Mouse (Mus musculus): ENCODE data around the gene Slc38a9. TPM values are rescaled to one million over a fixed set of nuclear protein-coding genes. Genes with fewer than 3 reads are reported as not detected.
A peak's percentile ranks its signal among the peaks of the same experiment; 100 is the strongest.
"Not testable (repeated sequence)": the region's sequence is repeated elsewhere in the genome, so short reads cannot be mapped to it uniquely, and the experiment has no call there.

The Slc38a9 gene
- polyA plus RNA-seq, 1 experiment from 2014 or later: 11.3 TPM

- DNase-seq (ENCODE audit: low spot score): no peak
- H3K27ac ChIP-seq: no peak overlapping the region
- no peaks in the 10 kb centered on the region for H3K4me1 ChIP-seq (replicated peaks; ENCODE audit: insufficient read depth, low read length)
- ATAC-seq (replicated peaks; ENCODE audit: low FRiP score, low read depth): no peak
- no peaks in the 10 kb centered on the region for H3K9me3 ChIP-seq (replicated peaks; ENCODE audit: low read length)
- H3K4me3 ChIP-seq (replicated peaks; ENCODE audit: low read depth, low read length): no peak overlapping the region
- no peak overlapping the region for H3K4me2 ChIP-seq (ENCODE audit: low read length)
- 95% methylated on average over 8 of the region's 8 CpGs for WGBS
- H3K27me3 ChIP-seq (ENCODE audit: insufficient read depth, low read length): no peaks in the 10 kb centered on the region
- TF ChIP-seq CTCF (IDR thresholded peaks at IDR 0.05; ENCODE audit: low read depth): no peak
- no peak overlapping the region for H3K9ac ChIP-seq (ENCODE audit: low read depth, low read length)
- H3K36me3 ChIP-seq (ENCODE audit: insufficient read depth, low read length): no peaks in the 10 kb centered on the region
Observed at GRCm38 (mm10) chr13:112695526-112696240, 35.1 kb downstream of the Slc38a9 start.

GRCm38 (mm10) chr13:112701256-112701655 lies 40.7 kb downstream of the Slc38a9 start:
- H3K9ac ChIP-seq (ENCODE audit: low read depth, low read length): no peak overlapping the region
- DNase-seq (ENCODE audit: low spot score): no peak
- no peak for ATAC-seq (replicated peaks; ENCODE audit: low FRiP score, low read depth)
- no peaks in the 10 kb centered on the region for H3K9me3 ChIP-seq (replicated peaks; ENCODE audit: low read length)
- no peak overlapping the region for H3K27ac ChIP-seq
- 92% methylated on average over 8 of the region's 8 CpGs for WGBS
- H3K36me3 ChIP-seq (ENCODE audit: insufficient read depth, low read length): 0 out of 2 replicates have a peak, but pooled peaks cover 4% of the 10 kb centered on the region
- H3K4me3 ChIP-seq (replicated peaks; ENCODE audit: low read depth, low read length): no peak overlapping the region
- no peaks in the 10 kb centered on the region for H3K4me1 ChIP-seq (replicated peaks; ENCODE audit: insufficient read depth, low read length)
- no peak overlapping the region for H3K4me2 ChIP-seq (ENCODE audit: low read length)
- TF ChIP-seq CTCF (IDR thresholded peaks at IDR 0.05; ENCODE audit: low read depth): no peak
- H3K27me3 ChIP-seq (ENCODE audit: insufficient read depth, low read length): no peaks in the 10 kb centered on the region

GRCm38 (mm10) chr13:112706351-112706750 lies 45.8 kb downstream of the Slc38a9 start:
- DNase-seq (ENCODE audit: low spot score): no peak
- Histone ChIP-seq H3K27ac (no peak overlapping the region), H3K4me2 (ENCODE audit: low read length) (no peak overlapping the region), H3K4me1 (replicated peaks; ENCODE audit: insufficient read depth, low read length) (no peaks in the 10 kb centered on the region), H3K4me3 (replicated peaks; ENCODE audit: low read depth, low read length) (no peak overlapping the region), H3K9ac (ENCODE audit: low read depth, low read length) (no peak overlapping the region), H3K36me3 (ENCODE audit: insufficient read depth, low read length) (0 out of 2 replicates have a peak, but pooled peaks cover 4% of the 10 kb centered on the region), H3K9me3 (replicated peaks; ENCODE audit: low read length) (no peaks in the 10 kb centered on the region), H3K27me3 (ENCODE audit: insufficient read depth, low read length) (no peaks in the 10 kb centered on the region)
- TF ChIP-seq CTCF (IDR thresholded peaks at IDR 0.05; ENCODE audit: low read depth): no peak
- WGBS: 87% methylated on average over 4 of the region's 4 CpGs
- no peak for ATAC-seq (replicated peaks; ENCODE audit: low FRiP score, low read depth)

GRCm38 (mm10) chr13:112720078-112720736 lies 59.7 kb downstream of the Slc38a9 start:
- Histone ChIP-seq H3K9ac (ENCODE audit: low read depth, low read length) (no peak overlapping the region), H3K4me3 (replicated peaks; ENCODE audit: low read depth, low read length) (no peak overlapping the region), H3K36me3 (ENCODE audit: insufficient read depth, low read length) (no peaks in the 10 kb centered on the region), H3K4me1 (replicated peaks; ENCODE audit: insufficient read depth, low read length) (peaks cover 4% of the 10 kb centered on the region; the same call in 1 of the 2 replicates), H3K9me3 (replicated peaks; ENCODE audit: low read length) (no peaks in the 10 kb centered on the region), H3K4me2 (ENCODE audit: low read length) (no peak overlapping the region), H3K27me3 (ENCODE audit: insufficient read depth, low read length) (no peaks in the 10 kb centered on the region), H3K27ac (no peak overlapping the region; the same call in 1 of the 2 replicates)
- 62% methylated on average over 15 of the region's 15 CpGs for WGBS
- no peak for TF ChIP-seq CTCF (IDR thresholded peaks at IDR 0.05; ENCODE audit: low read depth)
- DNase-seq (ENCODE audit: low spot score) (peak; percentile 60), ATAC-seq (replicated peaks; ENCODE audit: low FRiP score, low read depth) (peak; percentile 83)

GRCm38 (mm10) chr13:112721946-112722729 lies 61.6 kb downstream of the Slc38a9 start:
- no peak overlapping the region for H3K9ac ChIP-seq (ENCODE audit: low read depth, low read length)

GRCm38 (mm10) chr13:112724260-112724659 lies 63.7 kb downstream of the Slc38a9 start:
- DNase-seq (ENCODE audit: low spot score); H3K36me3 ChIP-seq (ENCODE audit: insufficient read depth, low read length); H3K27ac ChIP-seq; ATAC-seq (replicated peaks; ENCODE audit: low FRiP score, low read depth); H3K27me3 ChIP-seq (ENCODE audit: insufficient read depth, low read length); H3K9me3 ChIP-seq (replicated peaks; ENCODE audit: low read length); H3K4me1 ChIP-seq (replicated peaks; ENCODE audit: insufficient read depth, low read length); H3K9ac ChIP-seq (ENCODE audit: low read depth, low read length); H3K4me2 ChIP-seq (ENCODE audit: low read length); H3K4me3 ChIP-seq (replicated peaks; ENCODE audit: low read depth, low read length): not testable (repeated sequence)

More at GRCm38 (mm10) chr13:112721946-112722729, 61.6 kb downstream of the Slc38a9 start:
- Histone ChIP-seq H3K27me3 (ENCODE audit: insufficient read depth, low read length) (no peaks in the 10 kb centered on the region), H3K4me1 (replicated peaks; ENCODE audit: insufficient read depth, low read length) (peaks cover 4% of the 10 kb centered on the region; the same call in 1 of the 2 replicates), H3K9me3 (replicated peaks; ENCODE audit: low read length) (no peaks in the 10 kb centered on the region), H3K27ac (peak overlapping the region; percentile 88), H3K4me2 (ENCODE audit: low read length) (no peak overlapping the region), H3K36me3 (ENCODE audit: insufficient read depth, low read length) (no peaks in the 10 kb centered on the region), H3K4me3 (replicated peaks; ENCODE audit: low read depth, low read length) (no peak overlapping the region)
- peak; percentile 93 for DNase-seq (ENCODE audit: low spot score)
- ATAC-seq (replicated peaks; ENCODE audit: low FRiP score, low read depth): peak; percentile 61; the same call in 1 of the 2 replicates
- no peak for TF ChIP-seq CTCF (IDR thresholded peaks at IDR 0.05; ENCODE audit: low read depth)
- WGBS: 51% methylated on average over 9 of the region's 9 CpGs

Data from kidney, postnatal 0 days (tissue).